In genomic region chr15:78133389-78133788, GRCm38 (mm10) we compare ENCODE assay signal across 29 mouse cellular contexts. TPM values are rescaled to one million over a fixed set of nuclear protein-coding genes. Genes with fewer than 3 reads are reported as not detected.
A peak's percentile ranks its signal among the peaks of the same experiment; 100 is the strongest.
DNase-seq lines count a peak whose midpoint lies in the region; ATAC-seq lines count a peak whose summit lies in the region.
"Had no signal": no experiment of that assay in that cellular context is flagged by ENCODE, and none has a peak within 500 bp of the region (broad histone marks: within the 10 kb centered on the region; RNA-seq: fewer than 3 reads in every experiment).

No protein-coding gene starts in this region.

- no peak overlapping the region for H3K9ac ChIP-seq in hindbrain, embryonic 12.5 days
- no peak overlapping the region for H3K9ac ChIP-seq in hindbrain, embryonic 14.5 days
- no peak overlapping the region for H3K9ac ChIP-seq in hindbrain, embryonic 15.5 days
- H3K9ac ChIP-seq in neural tube, embryonic 12.5 days = no peak overlapping the region
- H3K9ac ChIP-seq: embryonic facial prominence, embryonic 12.5 days; embryonic facial prominence, embryonic 15.5 days; forebrain, postnatal 0 days; heart, embryonic 12.5 days; heart, embryonic 15.5 days had no signal

- no peaks in the 10 kb centered on the region for H3K36me3 ChIP-seq in hindbrain, embryonic 12.5 days
- no peaks in the 10 kb centered on the region for H3K36me3 ChIP-seq in hindbrain, embryonic 14.5 days (replicated peaks; ENCODE audit: control insufficient read depth, insufficient read depth)
- no peaks in the 10 kb centered on the region for H3K36me3 ChIP-seq in hindbrain, embryonic 15.5 days
- H3K36me3 ChIP-seq in neural tube, embryonic 12.5 days = no peaks in the 10 kb centered on the region
- H3K36me3 ChIP-seq: embryonic facial prominence, embryonic 12.5 days; embryonic facial prominence, embryonic 15.5 days; G1E; heart, embryonic 12.5 days; heart, embryonic 15.5 days had no signal

- no peaks in the 10 kb centered on the region for H3K9me3 ChIP-seq in hindbrain, embryonic 12.5 days (replicated peaks)
- no peaks in the 10 kb centered on the region for H3K9me3 ChIP-seq in hindbrain, embryonic 14.5 days (ENCODE audit: control insufficient read depth, low read length)
- no peaks in the 10 kb centered on the region for H3K9me3 ChIP-seq in hindbrain, embryonic 15.5 days
- no peaks in the 10 kb centered on the region for H3K9me3 ChIP-seq in neural tube, embryonic 12.5 days
- H3K9me3 ChIP-seq: embryonic facial prominence, embryonic 12.5 days; embryonic facial prominence, embryonic 15.5 days; G1E; heart, embryonic 12.5 days; heart, embryonic 15.5 days had no signal

- ATAC-seq in hindbrain, embryonic 12.5 days (ENCODE audit: low FRiP score) = 0 out of 2 replicates have a peak, but pooled peaks have one; percentile 38
- ATAC-seq in hindbrain, embryonic 14.5 days (ENCODE audit: low FRiP score) = no peak; the same call in 1 of the 2 replicates
- ATAC-seq in hindbrain, embryonic 15.5 days (ENCODE audit: low FRiP score, low read depth) = peak; percentile 34; the same call in 1 of the 2 replicates
- ATAC-seq in neural tube, embryonic 12.5 days (ENCODE audit: low FRiP score, low read depth) = peak; percentile 53; the same call in 1 of the 2 replicates
- ATAC-seq: forebrain, embryonic 14.5 days; forebrain, postnatal 0 days; Patski had no signal

- peak; percentile 32 for DNase-seq in embryo, embryonic 10.5 days (ENCODE audit: low spot score)
- no peak for DNase-seq in embryo, embryonic 11 days
- DNase-seq in hindbrain, embryonic 14.5 days (ENCODE audit: low spot score) = no peak
- no peak for DNase-seq in left cerebral cortex, adult 18-20 months (ENCODE audit: low spot score in 2 of 2)
- DNase-seq: adrenal gland, postnatal 10 days; adrenal gland, postnatal 36 days; B cell, adult 2 months; cerebellum, adult 18-20 months; cerebellum, adult 9-10 months; cerebellum, postnatal 14 days; forebrain, postnatal 0 days; gastrocnemius, adult 2 months; gastrocnemius, postnatal 14 days; heart, adult 18-20 months; heart, postnatal 10 days; heart, postnatal 36 days; kidney, adult 11 months had no signal

- WGBS in hindbrain, embryonic 12.5 days = 31% methylated on average over 2 of the region's 2 CpGs
- 12% methylated on average over 2 of the region's 2 CpGs for WGBS in hindbrain, embryonic 14.5 days
- 20% methylated on average over 2 of the region's 2 CpGs for WGBS in hindbrain, embryonic 15.5 days
- 5% methylated on average over 2 of the region's 2 CpGs for WGBS in neural tube, embryonic 12.5 days

- H3K27me3 ChIP-seq in hindbrain, embryonic 12.5 days = 0 out of 2 replicates have a peak, but pooled peaks cover 6% of the 10 kb centered on the region
- H3K27me3 ChIP-seq in hindbrain, embryonic 14.5 days (ENCODE audit: control insufficient read depth, insufficient read depth, low read length) = no peaks in the 10 kb centered on the region
- H3K27me3 ChIP-seq in hindbrain, embryonic 15.5 days = no peaks in the 10 kb centered on the region
- H3K27me3 ChIP-seq in neural tube, embryonic 12.5 days (replicated peaks) = no peaks in the 10 kb centered on the region
- H3K27me3 ChIP-seq: embryonic facial prominence, embryonic 12.5 days; embryonic facial prominence, embryonic 15.5 days; heart, embryonic 12.5 days; heart, embryonic 15.5 days had no signal

- H3K4me2 ChIP-seq in hindbrain, embryonic 12.5 days (replicated peaks) = no peak overlapping the region
- no peak overlapping the region for H3K4me2 ChIP-seq in hindbrain, embryonic 14.5 days (replicated peaks)
- H3K4me2 ChIP-seq in hindbrain, embryonic 15.5 days = no peak overlapping the region
- no peak overlapping the region; the same call in 1 of the 2 replicates for H3K4me2 ChIP-seq in neural tube, embryonic 12.5 days (replicated peaks)
- H3K4me2 ChIP-seq: embryonic facial prominence, embryonic 12.5 days; embryonic facial prominence, embryonic 15.5 days; heart, embryonic 12.5 days; heart, embryonic 15.5 days had no signal

- no peak overlapping the region for H3K4me3 ChIP-seq in hindbrain, embryonic 12.5 days
- no peak overlapping the region for H3K4me3 ChIP-seq in hindbrain, embryonic 14.5 days (replicated peaks; ENCODE audit: low read length)
- H3K4me3 ChIP-seq in hindbrain, embryonic 15.5 days = no peak overlapping the region
- no peak overlapping the region for H3K4me3 ChIP-seq in neural tube, embryonic 12.5 days
- H3K4me3 ChIP-seq: embryonic facial prominence, embryonic 12.5 days; embryonic facial prominence, embryonic 15.5 days; gastrocnemius, adult 2 months; heart, embryonic 12.5 days; heart, embryonic 15.5 days had no signal

- H3K4me1 ChIP-seq in hindbrain, embryonic 12.5 days = peaks cover 12% of the 10 kb centered on the region; the same call in 1 of the 2 replicates
- H3K4me1 ChIP-seq in hindbrain, embryonic 14.5 days (replicated peaks; ENCODE audit: control insufficient read depth, insufficient read depth, low read length) = peaks cover 4% of the 10 kb centered on the region; the same call in 1 of the 2 replicates
- 0 out of 2 replicates have a peak, but pooled peaks cover 6% of the 10 kb centered on the region for H3K4me1 ChIP-seq in hindbrain, embryonic 15.5 days (replicated peaks)
- H3K4me1 ChIP-seq in neural tube, embryonic 12.5 days = peaks cover 6% of the 10 kb centered on the region; the same call in 1 of the 2 replicates
- H3K4me1 ChIP-seq: embryonic facial prominence, embryonic 12.5 days; embryonic facial prominence, embryonic 15.5 days; heart, embryonic 12.5 days; heart, embryonic 15.5 days had no signal

- H3K27ac ChIP-seq in hindbrain, embryonic 12.5 days = peak overlapping the region; percentile 48; the same call in 1 of the 2 replicates
- H3K27ac ChIP-seq in hindbrain, embryonic 14.5 days = no peak overlapping the region
- H3K27ac ChIP-seq in hindbrain, embryonic 15.5 days (replicated peaks) = no peak overlapping the region
- no peak overlapping the region for H3K27ac ChIP-seq in neural tube, embryonic 12.5 days
- H3K27ac ChIP-seq: embryonic facial prominence, embryonic 12.5 days; embryonic facial prominence, embryonic 15.5 days; gastrocnemius, adult 2 months; heart, embryonic 15.5 days had no signal

RNA-seq across cellular contexts. Expression of gene Cacng2, which starts 13.6 kb away (rescaled TPM):
- polyA plus RNA-seq in hindbrain, embryonic 12.5 days (2016; fragmentation: Nextera tagmentation; extraction: Ambion mirVana) = 4.2 and 4.6 TPM in 2 replicates
- polyA plus RNA-seq in hindbrain, embryonic 14.5 days (2014; fragmentation: Nextera tagmentation; extraction: Ambion mirVana) = 14.7 and 15.4 TPM in 2 replicates
- polyA plus RNA-seq in hindbrain, embryonic 15.5 days (2015; fragmentation: Nextera tagmentation; extraction: Ambion mirVana) = 16.5 and 17.4 TPM in 2 replicates
- polyA plus RNA-seq in neural tube, embryonic 12.5 days (2016; fragmentation: Nextera tagmentation; extraction: Ambion mirVana) = 4.1 and 5.7 TPM in 2 replicates
- 10 to 100 TPM; 51.4 to 54.6 TPM for total RNA-seq in left cerebral cortex, adult 18-20 months (2021)
- total RNA-seq: CH12.LX; gastrocnemius, adult 2 months; gastrocnemius, postnatal 14 days; heart, adult 18-20 months; heart, postnatal 10 days; heart, postnatal 36 days had no signal
- polyA plus RNA-seq: G1E; gonadal fat pad, adult 2 months; heart, embryonic 12.5 days; heart, embryonic 15.5 days; Patski had no signal

RNA-seq across cellular contexts. Expression of gene Ift27, which starts 40.5 kb away (rescaled TPM):
- 87.8 and 99.9 TPM in 2 replicates for polyA plus RNA-seq in hindbrain, embryonic 12.5 days (2016; fragmentation: Nextera tagmentation; extraction: Ambion mirVana)
- polyA plus RNA-seq in hindbrain, embryonic 14.5 days (2014; fragmentation: Nextera tagmentation; extraction: Ambion mirVana) = 105 and 108 TPM in 2 replicates
- polyA plus RNA-seq in hindbrain, embryonic 15.5 days (2015; fragmentation: Nextera tagmentation; extraction: Ambion mirVana) = 102 and 109 TPM in 2 replicates
- 101 and 106 TPM in 2 replicates for polyA plus RNA-seq in neural tube, embryonic 12.5 days (2016; fragmentation: Nextera tagmentation; extraction: Ambion mirVana)
- 10 to 100 TPM; 28.6 to 30.7 TPM for total RNA-seq in left cerebral cortex, adult 18-20 months (2021)
